Mouse (Mus musculus) G1E-ER4 (cell line): Measurements from ENCODE around the gene Khdc1b. TPM values are rescaled to one million over a fixed set of nuclear protein-coding genes. Genes with fewer than 3 reads are reported as not detected.
"Not testable (repeated sequence)": the region's sequence is repeated elsewhere in the genome, so short reads cannot be mapped to it uniquely, and the experiment has no call there.

Experiments
- GATA1 ChIP-seq: IDR thresholded peaks from one replicate; pipeline ENCODE4 v1.8.0; 2012; ENCODE audit warnings: low read length, inconsistent platforms
- polyA plus RNA-seq: library from polyadenylated mRNA; stranded (reverse); fragments of >175 nt; gene quantifications from 2 replicates; pipeline ENCODE4 v1.2.3, GENCODE M21; 2012

Gene Khdc1b
- polyA plus RNA-seq, result not detected in 2 replicates

DNA sequence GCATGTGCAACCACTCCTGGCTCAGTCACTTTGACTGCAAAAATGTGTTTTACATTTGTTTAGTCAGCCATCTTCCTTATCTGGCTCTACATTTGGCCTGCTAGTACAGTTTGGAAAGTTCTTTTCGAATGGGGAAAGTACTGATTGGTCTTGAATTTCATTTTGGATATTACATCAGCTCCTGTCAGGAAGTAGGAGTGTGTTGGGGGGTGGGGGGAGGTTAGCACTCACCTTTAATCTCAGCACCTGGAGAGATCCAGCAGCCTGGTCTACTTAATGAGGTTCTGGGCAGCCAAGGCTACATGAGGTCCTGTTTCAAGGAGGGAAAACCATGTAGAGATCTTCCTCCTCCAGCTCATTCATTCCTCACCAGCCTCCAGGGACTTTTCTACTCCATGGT, at the start of gene Khdc1b:
Gene Khdc1b (plus strand): TSS at position 301 of the 400 bp plus-strand sequence.
- no peak for TF ChIP-seq GATA1

- TF ChIP-seq GATA1, result no peak
These were observed 47.5 kb upstream of the Khdc1b start for GRCm38 (mm10) chr1:21335836-21336235.

DNA sequence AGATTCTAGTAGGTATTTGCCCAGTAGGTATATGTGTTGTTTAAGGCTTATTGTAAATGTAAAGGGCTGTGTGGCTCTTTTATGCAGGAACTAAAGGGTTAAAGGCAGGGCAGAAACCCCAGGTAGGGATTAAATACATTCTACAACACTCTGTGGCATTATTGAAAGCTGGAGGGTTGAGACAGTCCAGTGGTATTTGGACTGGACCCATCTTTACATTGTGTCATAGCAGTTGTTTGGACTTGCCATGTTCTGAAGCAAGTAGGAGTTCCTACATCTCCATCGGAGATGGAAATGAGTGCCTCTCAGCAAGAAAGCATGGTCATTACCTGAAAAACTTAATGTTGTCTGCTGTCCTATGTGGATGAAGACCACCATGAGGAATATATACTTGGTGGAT, 42.6 kb upstream of the Khdc1b start:
- TF ChIP-seq GATA1, result no peak

DNA sequence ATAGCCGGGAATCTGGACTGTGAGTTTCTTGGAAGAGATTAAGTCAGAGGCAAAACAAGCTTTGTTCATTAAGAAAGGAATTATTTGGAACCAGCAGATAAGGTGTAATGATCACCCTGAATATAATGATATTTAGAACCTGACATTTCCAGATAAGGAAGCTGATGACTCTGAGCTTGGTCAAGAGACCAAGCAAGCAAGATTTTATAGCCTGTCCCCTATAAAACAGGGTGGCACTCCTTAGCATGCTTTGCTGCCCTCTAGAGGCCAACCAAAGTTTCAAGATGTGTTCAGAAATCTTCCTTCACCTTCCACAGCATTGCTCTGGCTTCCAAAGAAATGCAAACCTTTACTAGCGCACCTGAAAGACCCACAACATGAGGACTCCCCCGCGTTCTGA, 39.1 kb upstream of the Khdc1b start:
- no peak for TF ChIP-seq GATA1

DNA sequence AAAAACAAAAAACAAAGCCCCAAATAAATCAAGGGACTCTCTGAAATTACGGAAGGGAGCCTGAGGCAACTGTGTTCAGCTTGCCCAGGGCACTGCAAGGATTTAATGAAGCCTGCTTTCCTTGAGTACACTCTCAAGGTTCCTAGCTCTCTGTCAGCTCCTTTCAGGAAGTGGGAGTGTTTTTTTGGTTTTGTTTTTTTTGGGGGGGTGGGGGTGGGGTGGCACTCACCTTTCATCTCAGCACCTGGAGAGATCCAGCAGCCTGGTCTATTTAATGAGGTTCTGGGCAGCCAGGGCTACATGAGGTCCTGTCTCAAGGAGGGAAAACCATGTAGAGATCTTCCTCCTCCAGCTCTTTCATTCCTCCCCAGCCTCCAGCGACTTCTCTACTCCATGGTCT, 34.0 kb upstream of the Khdc1b start, which contains the start of gene Khdc1a:
Gene Khdc1a (plus strand): TSS at position 301 of the 400 bp plus-strand sequence.
- no peak for TF ChIP-seq GATA1

DNA sequence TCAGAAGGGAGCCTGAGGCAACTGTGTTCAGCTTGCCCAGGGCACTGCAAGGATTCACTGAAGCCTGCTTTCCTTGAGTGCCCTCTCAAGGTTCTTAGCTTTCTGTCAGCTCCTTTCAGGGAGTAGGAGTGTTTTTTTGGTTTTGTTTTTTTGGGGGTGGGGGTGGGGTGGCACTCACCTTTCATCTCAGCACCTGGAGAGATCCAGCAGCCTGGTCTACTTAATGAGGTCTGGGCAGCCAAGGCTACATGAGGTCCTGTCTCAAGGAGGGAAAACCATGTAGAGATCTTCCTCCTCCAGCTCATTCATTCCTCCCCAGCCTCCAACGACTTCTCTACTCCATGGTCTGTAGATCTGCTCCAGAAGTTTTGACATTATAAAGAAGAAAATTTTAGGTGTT, 15.3 kb upstream of the Khdc1b start, which contains the start of gene Khdc1c:
Gene Khdc1c (plus strand): TSS at position 301 of the 400 bp plus-strand sequence.
- TF ChIP-seq GATA1, result not testable (repeated sequence)

DNA sequence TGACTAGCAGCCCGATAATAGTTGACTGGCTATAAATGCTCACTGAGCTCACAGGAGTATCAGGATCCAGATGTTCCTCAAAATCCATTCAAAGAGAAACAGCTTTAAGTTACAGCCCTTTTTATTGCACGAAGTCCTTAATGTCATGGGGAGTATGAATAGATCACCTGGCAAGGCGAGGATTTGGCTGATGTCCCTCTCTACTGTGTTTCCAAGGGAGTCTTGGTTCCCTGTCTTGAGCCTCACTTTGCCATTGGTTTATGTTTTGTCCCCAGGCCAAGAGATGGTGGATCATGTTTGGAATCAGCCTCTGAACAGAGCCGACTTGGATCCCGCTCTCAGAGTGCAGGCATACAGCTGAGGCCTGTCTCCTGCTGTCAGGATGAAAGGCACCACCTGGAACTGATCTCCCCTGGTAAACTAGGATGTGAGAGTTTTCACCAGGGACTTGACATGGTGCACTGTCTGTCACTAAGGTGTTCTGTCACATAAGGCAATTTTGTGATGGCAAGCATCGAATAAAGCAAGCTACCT, 7.8 kb downstream of the Khdc1b start:
- TF ChIP-seq GATA1, result no peak

DNA sequence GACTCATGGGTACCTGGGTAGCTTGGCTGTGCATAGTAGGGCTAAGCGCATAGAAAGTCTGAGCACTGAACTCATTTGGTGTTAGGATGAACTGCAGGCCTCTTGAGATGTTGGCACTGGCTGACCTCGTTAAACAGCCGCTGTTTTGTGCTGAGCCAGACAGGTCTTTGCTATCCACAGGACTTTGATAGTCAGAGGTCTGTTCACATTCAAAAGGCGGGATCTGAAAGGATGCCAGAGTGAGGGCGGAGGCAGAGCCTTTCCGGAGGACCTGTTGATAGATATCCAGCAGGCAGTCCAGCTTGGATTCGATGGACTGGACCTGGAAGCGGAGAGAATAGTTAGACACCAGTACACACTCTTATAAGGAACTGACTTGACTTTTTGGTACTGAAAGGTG, 19.4 kb downstream of the Khdc1b start:
- TF ChIP-seq GATA1, result no peak

DNA sequence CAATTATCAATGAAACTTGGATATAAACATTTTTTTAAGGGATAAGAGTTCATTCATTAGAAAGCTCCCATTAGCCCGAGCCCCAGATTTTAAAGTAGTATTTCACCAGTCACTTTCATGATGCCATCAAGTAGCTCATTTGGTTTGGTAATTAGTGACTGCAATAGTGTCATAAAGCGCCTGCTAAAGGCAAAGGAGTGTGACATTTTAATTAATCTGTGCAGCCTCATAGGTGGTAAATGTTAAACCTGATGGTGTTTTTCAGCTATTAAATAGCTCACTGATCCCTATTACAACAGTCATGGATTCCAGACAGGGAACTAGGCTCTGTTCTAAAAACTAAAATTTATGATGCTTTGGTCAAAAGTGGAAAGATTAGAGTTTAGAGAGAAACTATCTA, 23.9 kb downstream of the Khdc1b start:
- no peak for TF ChIP-seq GATA1

- TF ChIP-seq GATA1, result no peak
These were observed 28.2 kb downstream of the Khdc1b start for GRCm38 (mm10) chr1:21411331-21412196.

GRCm38 (mm10) chr1:21412197-21412555, 28.8 kb downstream of the Khdc1b start:
- no peak for TF ChIP-seq GATA1

GRCm38 (mm10) chr1:21419370-21419769, 36.0 kb downstream of the Khdc1b start:
- TF ChIP-seq GATA1, result no peak

DNA sequence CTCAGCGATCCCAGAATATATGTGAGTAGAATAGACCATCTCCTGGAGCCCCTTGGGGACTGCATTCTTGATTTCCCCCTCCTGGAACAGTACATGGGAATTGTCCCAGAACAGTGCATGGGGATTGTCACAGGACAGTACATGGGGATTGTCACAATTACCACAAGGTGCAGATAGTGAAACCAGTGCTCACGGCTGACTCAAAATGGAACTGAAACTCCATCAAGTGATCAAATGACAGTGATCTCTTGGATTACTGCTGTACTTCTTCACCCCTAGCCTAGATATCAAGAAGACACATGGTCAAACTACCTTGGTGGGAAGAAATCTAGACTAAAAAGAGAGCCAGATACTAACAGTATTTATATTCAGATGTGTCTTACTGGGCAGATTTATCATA, 42.3 kb downstream of the Khdc1b start:
- TF ChIP-seq GATA1, result no peak

DNA sequence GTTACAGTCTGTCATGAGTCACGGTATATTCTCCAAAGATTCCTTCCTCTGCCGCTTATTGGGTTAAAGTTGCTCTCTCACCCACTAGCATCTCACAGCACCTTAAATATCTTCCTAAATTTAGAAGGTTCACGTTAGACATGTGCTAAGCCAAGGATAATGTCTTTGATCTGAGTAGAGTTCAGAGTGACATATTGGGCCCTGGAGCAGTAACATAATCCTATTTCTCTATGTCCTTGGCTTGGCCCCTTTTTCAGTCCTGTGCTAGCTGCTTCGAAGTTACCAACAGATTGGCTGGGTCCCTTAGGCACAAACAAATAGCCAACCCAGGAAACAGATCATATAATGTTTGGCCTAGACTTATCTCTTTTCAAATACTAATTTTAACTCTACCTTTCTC, 44.7 kb downstream of the Khdc1b start:
- TF ChIP-seq GATA1, result no peak

- TF ChIP-seq GATA1, result no peak
These were observed 48.3 kb downstream of the Khdc1b start for GRCm38 (mm10) chr1:21431666-21432065.

- no peak for TF ChIP-seq GATA1
These were observed 51.5 kb downstream of the Khdc1b start for GRCm38 (mm10) chr1:21434853-21435252.

Other genes starting within 250 kb of the Khdc1b start
- gene Tmem14a, start 165.0 kb upstream of the Khdc1b start, polyA plus RNA-seq, result 0.32 and 0.49 TPM in 2 replicates
- not detected in 2 replicates for gene Gsta3, start 143.0 kb upstream of the Khdc1b start, polyA plus RNA-seq
- not detected in 2 replicates for gene Khdc1a, start 33.9 kb upstream of the Khdc1b start, polyA plus RNA-seq
- not detected in 2 replicates for gene Khdc1c, start 15.2 kb upstream of the Khdc1b start, polyA plus RNA-seq